Mouse (Mus musculus): ENCODE measurements around the gene Smim5. TPM values are rescaled to one million over a fixed set of nuclear protein-coding genes. Genes with fewer than 3 reads are reported as not detected.
A peak's percentile ranks its signal among the peaks of the same experiment; 100 is the strongest.

Gene Smim5
- total RNA-seq, 2 experiments from 2014 or later: 17.1 to 17.9 TPM

GRCm38 (mm10) chr11:115892213-115892612 is 7.6 kb upstream of the Smim5 start:
- ATAC-seq (replicated peaks; ENCODE audit: low FRiP score, poor library complexity, severe bottlenecking): no peak

GRCm38 (mm10) chr11:115893071-115893470 is 6.7 kb upstream of the Smim5 start:
- ATAC-seq (replicated peaks; ENCODE audit: low FRiP score, poor library complexity, severe bottlenecking): no peak

GRCm38 (mm10) chr11:115894755-115895520 is 4.8 kb upstream of the Smim5 start:
- ATAC-seq (replicated peaks; ENCODE audit: low FRiP score, poor library complexity, severe bottlenecking): peak; percentile 32; the same call in 1 of the 2 replicates

GRCm38 (mm10) chr11:115898446-115898845 is 1.3 kb upstream of the Smim5 start:
- ATAC-seq (replicated peaks; ENCODE audit: low FRiP score, poor library complexity, severe bottlenecking): no peak

GRCm38 (mm10) chr11:115898886-115899285 is 880 bp upstream of the Smim5 start:
- ATAC-seq (replicated peaks; ENCODE audit: low FRiP score, poor library complexity, severe bottlenecking): peak; percentile 15

- ATAC-seq (replicated peaks; ENCODE audit: low FRiP score, poor library complexity, severe bottlenecking): peak; percentile 1; the same call in 1 of the 2 replicates
Observed at GRCm38 (mm10) chr11:115900561-115901337, 983 bp downstream of the Smim5 start.

GRCm38 (mm10) chr11:115901338-115902161 is 1.8 kb downstream of the Smim5 start:
- peak; percentile 31 for ATAC-seq (replicated peaks; ENCODE audit: low FRiP score, poor library complexity, severe bottlenecking)

- no peak for ATAC-seq (replicated peaks; ENCODE audit: low FRiP score, poor library complexity, severe bottlenecking)
Observed at GRCm38 (mm10) chr11:115902177-115902576, 2.4 kb downstream of the Smim5 start.

- ATAC-seq (replicated peaks; ENCODE audit: low FRiP score, poor library complexity, severe bottlenecking): no peak
Observed at GRCm38 (mm10) chr11:115902831-115903230, 3.1 kb downstream of the Smim5 start.

- ATAC-seq (replicated peaks; ENCODE audit: low FRiP score, poor library complexity, severe bottlenecking): peak; percentile 63
Observed at GRCm38 (mm10) chr11:115903384-115904230, 3.8 kb downstream of the Smim5 start.

GRCm38 (mm10) chr11:115904231-115904955 is 4.6 kb downstream of the Smim5 start:
- ATAC-seq (replicated peaks; ENCODE audit: low FRiP score, poor library complexity, severe bottlenecking): no peak

- no peak for ATAC-seq (replicated peaks; ENCODE audit: low FRiP score, poor library complexity, severe bottlenecking)
Observed at GRCm38 (mm10) chr11:115904956-115905790, 5.4 kb downstream of the Smim5 start.

GRCm38 (mm10) chr11:115906116-115906515 is 6.3 kb downstream of the Smim5 start:
- no peak for ATAC-seq (replicated peaks; ENCODE audit: low FRiP score, poor library complexity, severe bottlenecking)

GRCm38 (mm10) chr11:115906521-115906920 is 6.8 kb downstream of the Smim5 start:
- no peak for ATAC-seq (replicated peaks; ENCODE audit: low FRiP score, poor library complexity, severe bottlenecking)

GRCm38 (mm10) chr11:115911134-115911561 is 11.4 kb downstream of the Smim5 start:
- peak; percentile 73 for ATAC-seq (replicated peaks; ENCODE audit: low FRiP score, poor library complexity, severe bottlenecking)

GRCm38 (mm10) chr11:115911632-115912376 is 12.0 kb downstream of the Smim5 start, which contains the start of gene Smim6:
Smim6 (plus strand) TSS chr11:115912017.
- ATAC-seq (replicated peaks; ENCODE audit: low FRiP score, poor library complexity, severe bottlenecking): peak; percentile 68

- ATAC-seq (replicated peaks; ENCODE audit: low FRiP score, poor library complexity, severe bottlenecking): no peak
Observed at GRCm38 (mm10) chr11:115916579-115916978, 16.8 kb downstream of the Smim5 start.
